ENCODE assay signal across 19 mouse cellular contexts in genomic region chr9:119239274-119239673, GRCm38 (mm10). TPM values are rescaled to one million over a fixed set of nuclear protein-coding genes. Genes with fewer than 3 reads are reported as not detected.
A peak's percentile ranks its signal among the peaks of the same experiment; 100 is the strongest.
DNase-seq lines count a peak whose midpoint lies in the region; ATAC-seq and TF ChIP-seq lines count a peak whose summit lies in the region.
"Had no signal": no experiment of that assay in that cellular context is flagged by ENCODE, and none has a peak within 500 bp of the region (broad histone marks: within the 10 kb centered on the region; RNA-seq: fewer than 3 reads in every experiment).

No protein-coding gene starts in this region.

- no peak for ATAC-seq in liver, embryonic 11.5 days (replicated peaks; ENCODE audit: low FRiP score)
- ATAC-seq in liver, postnatal 0 days: no peak
- ATAC-seq: forebrain, embryonic 13.5 days had no signal

- TF ChIP-seq CTCF in liver, postnatal 0 days (IDR thresholded peaks at IDR 0.05; ENCODE audit: low read depth): no peak

- H3K27ac ChIP-seq in liver, embryonic 11.5 days (ENCODE audit: low read depth, low read length): no peak overlapping the region
- no peak overlapping the region for H3K27ac ChIP-seq in liver, postnatal 0 days (ENCODE audit: low read depth)
- H3K27ac ChIP-seq: embryonic facial prominence, embryonic 10.5 days; forebrain, embryonic 13.5 days; hindbrain, embryonic 13.5 days had no signal

- no peak overlapping the region for H3K4me3 ChIP-seq in liver, embryonic 11.5 days (ENCODE audit: low read depth, low read length)
- no peak overlapping the region for H3K4me3 ChIP-seq in liver, postnatal 0 days (ENCODE audit: low read depth, low read length)
- H3K4me3 ChIP-seq: embryonic facial prominence, embryonic 10.5 days; forebrain, embryonic 13.5 days; hindbrain, embryonic 13.5 days had no signal

- WGBS in liver, embryonic 11.5 days: 92% methylated on average over 3 of the region's 3 CpGs
- 87% methylated on average over 3 of the region's 3 CpGs for WGBS in liver, postnatal 0 days (ENCODE audit: insufficient replicate concordance)

- peak; percentile 68 for DNase-seq in kidney, adult 11 months
- DNase-seq in kidney, postnatal 4 days: no peak
- DNase-seq in liver, embryonic 11.5 days (ENCODE audit: low spot score): peak; percentile 5
- no peak for DNase-seq in liver, postnatal 0 days
- DNase-seq in kidney, postnatal 25 days: peak; percentile 16 to 46
- DNase-seq in thymus, postnatal 4 days: no peak
- DNase-seq in Muller cell, postnatal 12 days (ENCODE audit: inconsistent ontology term): no peak
- DNase-seq: adrenal gland, adult 2 months; adrenal gland, postnatal 36 days; cerebellum, adult 2 months; cerebellum, postnatal 10 days; gastrocnemius, postnatal 36 days; heart, postnatal 10 days had no signal

- no peak for TF ChIP-seq EP300 in liver, postnatal 0 days (IDR thresholded peaks at IDR 0.05; ENCODE audit: low read depth)

- no peaks in the 10 kb centered on the region for H3K4me1 ChIP-seq in liver, embryonic 11.5 days (replicated peaks; ENCODE audit: control insufficient read depth, insufficient read depth, low read length)
- H3K4me1 ChIP-seq in liver, postnatal 0 days (ENCODE audit: insufficient read depth): no peaks in the 10 kb centered on the region
- H3K4me1 ChIP-seq: embryonic facial prominence, embryonic 10.5 days; hindbrain, embryonic 13.5 days had no signal

- H3K4me2 ChIP-seq in liver, embryonic 11.5 days: no peak overlapping the region
- no peak overlapping the region for H3K4me2 ChIP-seq in liver, postnatal 0 days (ENCODE audit: low read depth, low read length)
- H3K4me2 ChIP-seq: forebrain, embryonic 13.5 days; hindbrain, embryonic 13.5 days had no signal

- H3K36me3 ChIP-seq in liver, embryonic 11.5 days (ENCODE audit: control insufficient read depth, insufficient read depth, low read length): peaks cover 5% of the 10 kb centered on the region
- peaks cover 35% of the 10 kb centered on the region for H3K36me3 ChIP-seq in liver, postnatal 0 days (replicated peaks; ENCODE audit: insufficient read depth, low read length)

- H3K9me3 ChIP-seq in liver, embryonic 11.5 days (ENCODE audit: control insufficient read depth, low read length): no peaks in the 10 kb centered on the region
- H3K9me3 ChIP-seq in liver, postnatal 0 days (ENCODE audit: low read length): no peaks in the 10 kb centered on the region
- H3K9me3 ChIP-seq: embryonic facial prominence, embryonic 10.5 days; forebrain, embryonic 13.5 days; hindbrain, embryonic 13.5 days had no signal

- H3K9ac ChIP-seq in liver, embryonic 11.5 days (ENCODE audit: low read depth, low read length): no peak overlapping the region
- no peak overlapping the region for H3K9ac ChIP-seq in liver, postnatal 0 days (replicated peaks)
- H3K9ac ChIP-seq: forebrain, embryonic 13.5 days; hindbrain, embryonic 13.5 days had no signal

- no peaks in the 10 kb centered on the region for H3K27me3 ChIP-seq in liver, embryonic 11.5 days (replicated peaks; ENCODE audit: control insufficient read depth, insufficient read depth, low read length)
- H3K27me3 ChIP-seq in liver, postnatal 0 days (ENCODE audit: insufficient read depth, low read length): no peaks in the 10 kb centered on the region
- H3K27me3 ChIP-seq: CH12.LX; forebrain, embryonic 13.5 days; hindbrain, embryonic 13.5 days had no signal

RNA-seq across cellular contexts. Expression of gene Slc22a13, which starts 30.4 kb away (rescaled TPM):
- polyA plus RNA-seq in liver, embryonic 11.5 days (2014; fragmentation: Nextera tagmentation; extraction: Ambion mirVana): not detected in 2 replicates
- polyA plus RNA-seq in liver, postnatal 0 days (2015; fragmentation: Nextera tagmentation; extraction: Ambion mirVana): not detected in 2 replicates
- polyA plus RNA-seq: adrenal gland, adult 2 months; cerebellum, adult 2 months; embryonic facial prominence, embryonic 10.5 days; embryonic facial prominence, embryonic 14.5 days; forebrain, embryonic 13.5 days; heart, embryonic 14.5 days; hindbrain, embryonic 13.5 days had no signal

Comparison
In these comparisons a context has a peak if more than half of its experiments do, and no peak if none do; other contexts are left out.
1. DNase-seq: peak in kidney, adult 11 months (single experiment), liver, embryonic 11.5 days (single experiment) and kidney, postnatal 25 days (2 of 2); none in kidney, postnatal 4 days (0 of 2), liver, postnatal 0 days (single experiment), thymus, postnatal 4 days (single experiment) and Muller cell, postnatal 12 days (single experiment).